Mouse (Mus musculus) limb, embryonic 14.5 days (tissue): ENCODE measurements around the gene Triobp. TPM values are rescaled to one million over a fixed set of nuclear protein-coding genes. Genes with fewer than 3 reads are reported as not detected.

Experiments
- ATAC-seq: fragments of 200-750 bp; cut with Nextera tagmentation; 2 replicates; pipeline ENCODE4 v1.8.0; 2017; ENCODE audit warnings: low read depth, moderate number of reproducible peaks, moderate TSS enrichment; ENCODE audit not compliant: low FRiP score
- DNase-seq: peaks from one replicate; pipeline ENCODE4 v3.0.0-alpha.2; 2015; ENCODE audit warnings: low spot score
- H3K27ac ChIP-seq: fragments of 300-500 bp; sonication (generic); replicated peaks from 2 replicates; pipeline ENCODE4 v1.5.1; 2014; ENCODE audit warnings: low read depth, mild to moderate bottlenecking, low read length, moderate library complexity, mixed read lengths
- H3K27me3 ChIP-seq: fragments of 300-500 bp; sonication (generic); 2 replicates; pipeline ENCODE4 v1.6.1; 2014; ENCODE audit warnings: low read length, mixed read lengths; ENCODE audit not compliant: control insufficient read depth, insufficient read depth
- H3K36me3 ChIP-seq: fragments of 300-500 bp; sonication (generic); 2 replicates; pipeline ENCODE4 v1.6.1; 2014; ENCODE audit warnings: mild to moderate bottlenecking, low read length, moderate library complexity, mixed read lengths; ENCODE audit not compliant: control insufficient read depth, insufficient read depth
- H3K4me1 ChIP-seq: fragments of 300-500 bp; sonication (generic); 2 replicates; pipeline ENCODE4 v1.6.1; 2014; ENCODE audit warnings: antibody characterized with exemption, low read length, mixed read lengths; ENCODE audit not compliant: control insufficient read depth, insufficient read depth
- H3K4me2 ChIP-seq: fragments of 300-500 bp; sonication (generic); replicated peaks from 2 replicates; pipeline ENCODE4 v1.6.1; 2014; ENCODE audit warnings: low read depth, mild to moderate bottlenecking, low read length, moderate library complexity; ENCODE audit not compliant: severe bottlenecking
- H3K4me3 ChIP-seq: fragments of 300-500 bp; sonication (generic); replicated peaks from 2 replicates; pipeline ENCODE4 v1.5.1; 2014; ENCODE audit warnings: low read length
- H3K9ac ChIP-seq: fragments of 300-500 bp; sonication (generic); 2 replicates; pipeline ENCODE4 v1.6.1; 2014; ENCODE audit warnings: mild to moderate bottlenecking, low read depth, low read length, moderate library complexity; ENCODE audit not compliant: severe bottlenecking
- H3K9me3 ChIP-seq: fragments of 300-500 bp; sonication (generic); 2 replicates; pipeline ENCODE4 v1.6.1; 2016; ENCODE audit warnings: low read length; ENCODE audit not compliant: control insufficient read depth
- POLR2A ChIP-seq: fragments of 200-500 bp; IDR thresholded peaks from 2 replicates; pipeline ENCODE4 v1.8.0; 2012; ENCODE audit warnings: inconsistent platforms, mild to moderate bottlenecking, moderate library complexity, borderline replicate concordance; ENCODE audit not compliant: insufficient read depth, insufficient read length; ENCODE audit errors: extremely low read depth
- WGBS: fragments of 180-500 bp; shearing (Covaris S2); extraction: QIAGEN DNeasy Blood & Tissue Kit; methylation state at CpG from one replicate; pipeline ENCODE4 v1.1.7; 2014; 5-methylcytosine and 5-hydroxymethylcytosine counted together
- polyA plus RNA-seq, 2 experiments: library from polyadenylated mRNA; depleted of rRNA in 1 of 2; stranded (reverse) in 1 of 2; unstranded in 1 of 2; fragments of >200 nt; fragmentation: Nextera tagmentation in 1 of 2; extraction: Ambion mirVana in 1 of 2; gene quantifications; 2 replicates each; pipeline versions ENCODE4 v1.2.1 to v1.2.3; 2012 to 2014

Triobp gene
- polyA plus RNA-seq, 2 experiments: 44.7 to 64.4 TPM

DNA sequence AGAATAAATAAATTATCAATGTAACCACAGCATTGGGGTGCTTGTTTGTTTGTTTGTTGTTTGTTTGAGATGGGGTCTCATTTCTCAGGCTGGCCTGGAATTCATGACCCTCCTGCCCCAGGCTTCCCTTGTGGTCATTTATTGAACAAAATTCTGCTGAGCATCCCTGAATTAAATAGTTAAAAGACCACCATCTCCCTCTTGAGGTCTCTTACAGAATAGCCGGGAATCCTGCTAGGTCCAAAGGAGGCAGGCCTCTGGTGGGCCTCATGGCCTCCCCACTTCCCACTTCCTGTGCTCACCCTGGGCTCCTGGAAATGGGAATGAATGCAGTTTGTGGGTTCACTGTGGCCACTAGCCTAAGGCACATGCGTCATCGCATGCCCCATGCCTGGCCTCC lies 71.4 kb downstream of the Triobp start:
- Histone ChIP-seq H3K36me3 (no peaks in the 10 kb centered on the region), H3K9ac (no peak overlapping the region), H3K4me1 (no peaks in the 10 kb centered on the region), H3K4me3 (no peak overlapping the region), H3K27me3 (no peaks in the 10 kb centered on the region), H3K9me3 (no peaks in the 10 kb centered on the region), H3K4me2 (no peak overlapping the region), H3K27ac (no peak overlapping the region)
- peak; percentile 45 for DNase-seq
- TF ChIP-seq POLR2A: no peak
- WGBS: 50% methylated on average over 3 of the region's 3 CpGs
- no peak for ATAC-seq

DNA sequence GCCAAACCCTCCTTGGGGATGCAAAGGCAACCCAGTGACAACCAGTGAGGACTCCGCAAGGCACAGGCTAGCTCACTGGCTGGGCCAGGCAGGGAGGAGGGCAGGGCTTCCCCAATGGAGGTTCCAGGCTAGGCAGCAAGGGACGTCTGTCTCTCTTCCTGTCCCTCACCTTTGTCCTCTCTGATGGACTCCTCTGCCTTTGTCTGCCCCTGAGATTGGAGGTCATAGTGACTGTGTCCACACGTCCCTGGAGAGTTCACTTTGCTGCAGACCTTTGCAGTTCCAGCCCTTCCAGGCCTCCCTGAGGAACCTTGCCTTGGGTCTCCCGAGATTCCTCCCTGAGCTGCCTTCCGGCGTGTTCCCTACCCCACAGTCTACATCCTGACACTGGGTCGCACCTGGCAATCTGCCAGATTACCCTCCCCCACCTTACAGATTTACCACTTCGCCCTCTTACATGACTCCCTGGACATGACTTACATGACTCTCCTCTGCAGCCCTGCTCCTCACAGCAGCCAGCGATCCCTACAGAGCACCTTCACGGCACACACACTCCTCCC lies 75.2 kb downstream of the Triobp start:
- DNase-seq: no peak
- no peaks in the 10 kb centered on the region for H3K27me3 ChIP-seq
- H3K4me1 ChIP-seq: peaks cover 18% of the 10 kb centered on the region
- ATAC-seq: no peak
- H3K9ac ChIP-seq: peak overlapping the region; percentile 31; the same call in 1 of the 2 replicates
- no peaks in the 10 kb centered on the region for H3K36me3 ChIP-seq
- 45% methylated on average over 10 of the region's 10 CpGs for WGBS
- no peak overlapping the region for H3K4me2 ChIP-seq
- TF ChIP-seq POLR2A: no peak
- H3K9me3 ChIP-seq: no peaks in the 10 kb centered on the region
- no peak overlapping the region for H3K4me3 ChIP-seq
- no peak overlapping the region for H3K27ac ChIP-seq

DNA sequence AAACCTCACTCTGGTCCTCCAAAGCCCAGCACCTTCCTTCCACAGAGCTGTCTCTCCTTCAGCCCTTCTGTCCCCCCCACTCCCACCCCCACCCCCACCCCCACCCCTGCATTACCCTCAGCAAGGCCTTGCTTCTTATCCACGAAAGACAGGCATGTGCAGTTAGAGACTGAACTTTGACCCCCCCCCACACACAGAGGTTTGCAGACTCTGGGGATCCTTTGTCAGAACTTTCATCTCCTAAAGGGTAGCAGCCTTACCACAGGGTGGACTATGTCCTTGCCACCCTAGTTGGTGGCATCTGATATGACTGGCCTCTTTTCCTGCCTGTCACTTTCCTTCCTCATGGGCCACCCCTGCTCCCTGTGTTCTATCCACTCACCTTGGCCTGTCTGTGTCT lies 75.8 kb downstream of the Triobp start:
- H3K27ac ChIP-seq: no peak overlapping the region
- no peak overlapping the region for H3K4me2 ChIP-seq
- no peaks in the 10 kb centered on the region for H3K9me3 ChIP-seq
- peaks cover 18% of the 10 kb centered on the region for H3K4me1 ChIP-seq
- DNase-seq (no peak), ATAC-seq (no peak)
- no peaks in the 10 kb centered on the region for H3K27me3 ChIP-seq
- 60% methylated on average over 1 of the region's 1 CpGs for WGBS
- no peaks in the 10 kb centered on the region for H3K36me3 ChIP-seq
- no peak for TF ChIP-seq POLR2A
- H3K9ac ChIP-seq: no peak overlapping the region
- no peak overlapping the region for H3K4me3 ChIP-seq

DNA sequence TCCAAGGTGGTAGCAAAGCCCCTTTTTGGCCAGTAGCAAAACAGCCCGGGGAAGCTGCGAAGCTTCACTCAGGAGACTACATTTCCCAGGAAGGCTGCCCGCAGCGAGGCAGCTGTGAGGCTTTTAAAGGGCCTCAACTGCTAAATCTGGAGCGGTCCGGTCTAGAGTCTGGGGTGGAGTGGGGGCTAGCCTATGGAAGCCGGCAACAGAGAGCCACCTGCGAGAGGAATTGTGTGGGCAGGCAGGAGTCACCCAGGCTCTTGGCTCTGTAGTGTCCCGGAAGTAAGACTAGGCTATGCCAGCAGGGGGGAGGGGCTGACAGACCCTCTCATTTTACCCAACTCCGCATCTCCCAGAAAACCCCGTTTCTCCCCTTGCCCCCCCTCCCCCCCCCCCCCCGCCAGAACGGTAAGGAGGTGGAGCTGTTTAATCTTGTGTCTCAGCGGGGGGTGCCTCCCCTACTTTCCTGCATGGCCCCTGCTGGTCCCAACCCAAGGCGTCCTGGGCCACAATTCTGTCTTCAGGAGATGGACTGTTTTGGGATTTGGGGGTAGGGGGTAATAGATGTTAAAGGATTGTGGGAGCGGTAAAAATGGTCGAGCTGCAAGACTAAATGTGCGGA lies 78.3 kb downstream of the Triobp start:
- Histone ChIP-seq H3K9me3 (no peaks in the 10 kb centered on the region), H3K27me3 (no peaks in the 10 kb centered on the region), H3K4me1 (peaks cover 18% of the 10 kb centered on the region), H3K4me2 (peak overlapping the region; percentile 38), H3K9ac (no peak overlapping the region), H3K27ac (no peak overlapping the region), H3K36me3 (no peaks in the 10 kb centered on the region), H3K4me3 (peak overlapping the region; percentile 13; the same call in 1 of the 2 replicates)
- WGBS: 13% methylated on average over 15 of the region's 18 CpGs
- no peak for TF ChIP-seq POLR2A
- DNase-seq (no peak), ATAC-seq (no peak)

DNA sequence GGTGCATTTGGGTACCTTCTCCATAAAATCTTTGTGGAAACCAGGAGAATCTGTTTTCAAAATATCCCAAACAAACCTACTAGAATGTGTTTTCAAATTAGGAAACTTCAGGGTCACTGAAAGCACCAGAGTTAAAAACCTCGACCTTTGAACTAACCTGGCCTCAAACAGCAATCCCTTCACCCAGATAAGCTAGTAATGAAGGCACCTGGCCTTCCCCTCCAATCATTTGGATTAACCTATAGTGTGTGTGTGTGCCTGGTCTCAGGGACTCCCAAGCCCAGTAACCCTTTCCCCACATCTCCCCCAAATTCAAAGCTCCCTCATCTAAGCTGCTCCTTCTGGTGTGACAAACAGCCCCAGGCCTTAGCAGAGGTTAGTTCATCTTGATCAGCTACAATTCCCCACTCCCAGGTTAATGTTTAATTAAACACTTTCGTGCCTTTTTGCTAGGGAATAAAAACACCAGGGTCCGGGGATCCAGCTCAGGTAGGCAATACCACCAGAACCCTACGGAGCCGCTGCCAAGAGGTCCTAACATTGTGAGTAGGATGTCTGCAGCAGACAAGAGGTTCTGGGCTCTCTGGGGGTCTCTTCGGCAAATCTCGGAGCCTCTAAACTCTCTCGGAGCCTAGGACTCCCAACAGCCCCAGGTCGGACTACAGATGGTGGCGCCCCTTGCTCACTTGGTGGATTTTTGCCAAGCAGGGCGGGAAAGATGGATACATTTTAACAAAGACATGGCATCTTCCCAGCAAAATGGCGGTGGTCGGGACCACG lies 79.2 kb downstream of the Triobp start:
- no peak for ATAC-seq
- H3K9ac ChIP-seq: peak overlapping the region; percentile 100
- H3K36me3 ChIP-seq: no peaks in the 10 kb centered on the region
- H3K4me3 ChIP-seq: peak overlapping the region; percentile 82
- no peaks in the 10 kb centered on the region for H3K9me3 ChIP-seq
- no peak for TF ChIP-seq POLR2A
- 43% methylated on average over 14 of the region's 14 CpGs for WGBS
- 0 out of 2 replicates have a peak overlapping the region, but pooled peaks have one; percentile 38 for H3K27ac ChIP-seq
- DNase-seq: no peak
- H3K4me1 ChIP-seq: peaks cover 25% of the 10 kb centered on the region
- peak overlapping the region; percentile 96 for H3K4me2 ChIP-seq
- H3K27me3 ChIP-seq: no peaks in the 10 kb centered on the region
